Mouse (Mus musculus) fibroblast of lung, adult 2 months (primary cell): ENCODE measurements around the gene Dhx40.

Experiments
- DNase-seq: peaks from one replicate; pipeline ENCODE4 v3.0.0-alpha.2; 2011; ENCODE audit warnings: low read depth

Dhx40 gene

DNA sequence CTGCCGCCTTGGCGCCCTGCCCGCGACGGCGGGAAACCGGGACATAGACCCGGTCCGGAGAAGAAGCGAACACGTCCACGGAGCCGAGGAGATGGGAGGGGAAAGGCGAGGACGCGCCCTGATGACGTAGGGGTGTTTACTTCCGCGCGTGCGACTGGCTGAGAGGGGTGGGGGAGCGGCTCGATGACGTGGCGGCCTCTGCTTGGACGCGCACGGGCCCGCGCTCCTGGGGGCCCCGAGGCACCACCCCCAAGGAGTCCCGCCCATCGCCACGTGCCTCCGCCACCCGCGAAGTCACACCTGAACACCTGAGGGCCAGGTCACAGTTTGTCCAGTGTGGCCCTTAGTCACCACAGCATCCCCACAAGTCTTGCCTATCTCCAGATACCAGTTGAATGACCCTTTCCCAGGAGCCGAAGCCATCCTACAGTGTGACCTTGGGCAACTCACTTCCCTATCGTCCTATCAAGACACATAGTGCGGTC is at the start of gene Dhx40:
TSS of gene Dhx40 (minus strand) at position 242 of the 485 bp plus-strand sequence.
- DNase-seq, result peak; percentile 77

DNA sequence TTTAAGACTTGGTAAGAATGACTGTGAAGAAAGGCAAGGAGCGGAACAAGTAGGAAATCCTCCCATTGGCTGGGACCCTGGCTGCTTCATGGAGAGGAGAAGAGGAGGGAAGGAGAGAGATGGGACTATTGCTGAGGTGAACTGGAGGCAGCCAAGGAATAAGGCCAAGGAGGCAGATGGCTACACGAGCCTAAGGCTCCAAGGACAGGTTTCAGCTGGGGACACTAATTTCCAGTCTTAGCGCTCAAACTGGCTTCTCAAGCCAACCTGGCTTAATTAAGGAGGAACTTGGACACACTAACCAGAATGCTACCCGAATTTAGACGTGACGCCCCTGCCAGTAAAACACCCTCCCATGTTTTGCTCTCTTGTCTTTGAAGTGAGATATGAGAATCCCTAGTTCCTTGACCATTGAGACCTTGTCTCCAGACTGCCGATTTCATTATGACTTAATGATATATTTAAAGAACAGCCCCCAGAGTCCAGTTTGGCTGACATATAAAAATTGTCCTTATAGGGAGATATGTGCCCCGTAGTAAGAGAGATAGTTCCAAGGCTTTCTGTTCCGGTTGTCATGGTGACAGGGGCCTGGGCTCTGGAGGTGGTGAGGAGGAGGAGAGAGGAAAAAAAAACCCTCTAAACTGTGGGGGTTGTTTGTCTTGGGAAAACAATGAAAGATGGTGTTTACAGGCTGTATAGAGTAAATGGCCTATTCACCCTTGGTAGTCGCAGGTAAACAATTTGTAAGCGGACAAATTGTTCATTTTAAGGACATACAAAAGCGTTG is 48.3 kb upstream of the Dhx40 start:
- no peak for DNase-seq

DNA sequence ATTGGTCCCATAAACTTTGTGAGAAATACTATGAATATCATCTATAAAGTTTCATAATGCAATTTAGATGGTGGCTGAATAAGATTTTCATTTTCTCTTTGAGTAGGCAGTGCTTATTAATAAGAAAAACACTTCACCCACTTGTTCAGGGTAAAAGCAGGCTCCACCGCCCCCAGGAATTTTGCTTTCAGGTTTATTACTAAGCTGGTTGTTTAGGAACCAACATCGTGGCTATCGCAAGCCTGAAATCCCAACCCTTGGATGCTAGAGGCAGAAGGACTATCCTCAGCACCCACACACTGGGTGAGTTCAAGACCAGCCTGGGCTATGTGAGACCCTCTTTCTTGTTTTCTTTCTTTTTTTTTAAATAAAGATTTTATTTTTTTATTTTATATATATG is 45.5 kb upstream of the Dhx40 start:
- no peak for DNase-seq

DNA sequence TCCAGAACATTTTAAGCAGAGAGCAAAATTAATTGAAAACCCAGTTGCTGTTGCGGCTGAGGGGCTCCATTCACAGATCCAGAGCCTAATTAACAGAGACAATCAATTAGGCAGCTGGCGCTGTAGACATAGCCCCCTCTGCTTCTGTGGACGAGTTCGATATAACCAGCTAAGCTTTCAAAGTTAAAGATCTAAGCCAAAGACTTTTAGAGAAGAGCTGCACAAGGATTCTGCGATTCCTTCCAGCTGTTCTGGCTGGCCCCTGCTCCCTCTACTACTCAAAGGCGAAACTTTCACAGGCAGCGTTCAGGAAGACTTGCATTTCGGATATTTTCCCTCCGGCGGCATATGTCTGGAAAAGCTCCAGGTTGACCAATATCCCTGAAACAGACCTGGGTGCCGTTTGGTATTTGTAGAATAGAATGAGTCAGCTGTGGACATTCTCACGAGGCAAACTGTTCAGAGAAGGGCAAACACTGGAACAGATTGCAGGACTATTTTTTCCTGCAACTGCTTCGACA is 45.0 kb upstream of the Dhx40 start:
- peak; percentile 82 for DNase-seq

DNA sequence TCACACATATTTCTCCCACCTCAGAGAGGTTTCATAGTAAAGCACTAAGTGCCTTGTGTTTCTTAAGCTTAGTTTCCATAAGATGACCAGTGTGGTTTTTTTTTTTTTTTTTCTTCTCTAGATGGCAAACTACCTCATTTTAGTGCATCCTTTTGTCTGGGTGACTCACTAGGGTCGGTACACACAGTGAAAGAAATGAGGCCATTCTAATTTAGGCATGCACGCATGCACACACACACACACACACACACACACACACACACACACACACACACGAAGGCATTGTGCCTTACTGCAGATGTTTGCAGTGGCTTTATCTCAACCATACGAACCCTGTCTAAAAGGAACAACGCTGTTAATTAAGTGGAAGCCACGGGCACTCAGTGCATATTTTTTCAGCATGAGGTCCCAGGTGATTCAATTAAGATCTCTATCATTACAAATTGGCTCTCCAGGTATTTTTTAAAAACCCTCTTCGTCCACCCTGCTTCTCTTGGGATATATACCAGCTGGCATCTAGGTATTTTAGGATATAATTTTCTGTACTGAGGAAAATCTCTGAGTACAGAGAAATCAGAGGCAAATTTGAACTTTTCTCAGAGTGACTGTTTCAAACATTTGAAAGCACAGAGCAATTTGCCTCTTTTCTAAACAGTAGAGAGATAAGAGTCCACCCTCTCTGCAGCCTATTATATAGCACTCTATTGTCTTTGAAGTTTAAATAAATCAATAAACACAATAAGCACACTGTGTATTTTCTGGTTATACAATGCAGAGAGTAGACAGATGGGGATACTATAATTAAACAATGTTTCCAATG is 44.4 kb upstream of the Dhx40 start:
- no peak for DNase-seq

DNA sequence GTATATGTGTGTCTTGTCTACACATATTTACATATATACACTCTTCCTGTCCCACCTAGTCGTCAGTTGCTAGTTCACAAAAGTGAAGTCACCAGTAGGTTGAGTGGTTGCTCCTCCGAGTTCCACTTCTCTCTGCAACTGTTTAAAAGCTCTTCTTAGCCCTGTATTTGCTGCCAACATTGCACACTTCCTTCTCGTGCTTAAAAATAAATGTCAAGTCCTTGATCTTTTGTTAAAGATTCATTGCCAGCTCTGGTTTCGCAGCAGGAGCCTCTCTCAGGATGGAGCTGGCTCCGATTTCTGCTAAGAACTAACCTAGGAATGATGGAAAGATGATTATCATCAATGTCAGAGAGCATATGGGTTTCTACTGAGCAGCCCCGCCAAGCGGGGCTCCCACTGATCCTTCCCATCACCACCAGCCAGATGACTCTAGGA is 43.7 kb upstream of the Dhx40 start:
- no peak for DNase-seq

DNA sequence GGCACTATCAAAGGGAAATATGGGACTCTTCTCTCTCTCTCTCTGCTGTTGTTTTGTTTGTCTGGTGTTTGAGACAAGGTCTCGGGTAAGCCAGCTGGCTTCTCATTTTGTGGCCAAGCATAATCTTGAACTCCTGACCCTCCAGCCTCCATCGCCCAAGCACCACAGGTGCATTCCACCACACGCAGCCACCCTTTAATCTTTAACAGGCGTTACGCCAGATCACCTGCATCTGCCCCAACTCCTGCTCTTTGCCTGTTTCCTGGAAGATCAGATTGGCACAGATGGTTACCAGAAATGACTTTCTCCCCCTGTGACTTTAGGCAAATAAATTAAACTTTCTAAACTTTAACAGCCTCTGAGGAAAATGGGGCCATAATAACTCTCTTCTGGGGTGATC is 36.3 kb upstream of the Dhx40 start:
- no peak for DNase-seq

DNA sequence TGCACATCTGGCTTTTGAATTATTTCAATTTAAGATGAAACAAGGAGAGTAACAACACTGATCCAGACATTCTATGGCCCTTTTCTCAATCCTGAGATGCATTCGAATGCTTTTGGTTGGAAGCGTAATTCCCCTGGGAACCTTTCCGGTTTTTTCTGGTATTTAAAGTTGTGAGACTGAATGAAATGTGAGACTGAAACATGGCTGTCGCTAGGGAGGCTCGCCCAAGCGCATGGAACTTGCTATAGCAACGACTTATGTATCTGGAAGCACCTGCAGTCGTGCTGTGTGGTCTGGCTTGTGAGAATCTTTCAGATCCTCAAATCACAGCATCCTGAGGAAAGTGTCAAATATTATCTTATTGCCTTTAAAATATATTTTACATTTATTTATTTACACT is 33.7 kb upstream of the Dhx40 start:
- DNase-seq, result no peak

DNA sequence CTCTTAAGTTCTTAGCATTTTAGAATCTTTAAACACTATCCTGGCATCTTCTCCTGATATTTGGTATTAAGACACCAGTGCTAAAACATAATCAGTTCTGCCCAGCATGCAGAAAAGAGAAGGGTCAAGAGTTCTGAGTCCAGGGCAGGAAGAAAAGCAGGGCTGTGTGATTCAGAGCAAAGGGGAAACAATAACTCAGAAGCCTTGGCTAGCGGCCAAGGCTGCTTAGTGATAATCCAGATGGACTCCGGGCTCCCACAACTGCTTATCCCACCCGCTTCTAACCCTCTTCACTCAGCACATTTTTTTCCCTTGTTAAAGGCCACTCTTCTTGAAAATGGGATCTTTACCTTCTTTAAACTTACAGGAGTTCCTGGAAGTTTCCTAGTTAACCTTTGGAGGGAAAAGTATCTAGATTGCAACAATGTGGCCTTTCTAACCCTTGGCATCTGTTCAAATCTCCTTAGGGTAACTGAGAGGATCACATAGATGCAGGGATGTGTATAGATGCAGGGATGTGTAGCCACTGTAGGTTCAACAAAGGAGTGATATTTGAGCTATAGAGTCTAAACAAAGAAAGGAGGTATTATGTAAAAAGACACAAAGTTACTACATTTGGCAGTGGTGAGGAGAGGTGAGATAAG is 33.1 kb upstream of the Dhx40 start:
- no peak for DNase-seq

DNA sequence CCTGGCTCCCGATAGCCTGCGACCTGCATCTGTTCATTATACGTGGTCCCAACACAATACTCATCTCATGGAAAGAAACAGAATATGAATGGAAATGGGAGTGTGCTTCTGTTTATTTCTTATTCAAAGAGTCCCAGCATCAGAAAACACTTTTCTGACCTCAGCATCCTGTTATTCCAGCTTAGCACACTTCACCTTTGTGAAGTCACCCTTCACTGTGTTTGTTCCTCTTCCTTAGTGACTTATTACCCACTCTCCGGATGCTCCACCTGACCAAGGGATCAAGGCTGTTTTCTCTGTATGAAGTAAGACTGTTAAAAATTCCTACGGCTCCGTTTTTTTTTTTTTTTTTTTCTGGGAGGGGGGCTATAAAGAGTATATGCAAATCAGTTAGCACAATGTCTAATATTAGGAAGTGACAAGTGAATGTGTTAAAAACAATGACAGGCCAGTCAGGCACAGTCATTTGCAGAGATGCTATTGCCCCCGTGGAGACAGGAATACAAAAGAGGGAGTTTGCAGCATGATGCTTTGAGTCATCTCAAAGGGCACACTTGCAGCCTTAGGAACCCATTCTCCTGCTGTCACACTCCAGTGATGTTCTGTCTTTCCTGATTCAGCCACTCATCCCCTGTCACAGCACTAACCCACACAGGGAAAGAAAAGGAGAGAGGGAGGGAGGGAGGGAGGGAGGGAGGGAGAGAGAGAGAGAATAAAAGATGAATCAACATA is 32.3 kb upstream of the Dhx40 start:
- DNase-seq, result no peak

DNA sequence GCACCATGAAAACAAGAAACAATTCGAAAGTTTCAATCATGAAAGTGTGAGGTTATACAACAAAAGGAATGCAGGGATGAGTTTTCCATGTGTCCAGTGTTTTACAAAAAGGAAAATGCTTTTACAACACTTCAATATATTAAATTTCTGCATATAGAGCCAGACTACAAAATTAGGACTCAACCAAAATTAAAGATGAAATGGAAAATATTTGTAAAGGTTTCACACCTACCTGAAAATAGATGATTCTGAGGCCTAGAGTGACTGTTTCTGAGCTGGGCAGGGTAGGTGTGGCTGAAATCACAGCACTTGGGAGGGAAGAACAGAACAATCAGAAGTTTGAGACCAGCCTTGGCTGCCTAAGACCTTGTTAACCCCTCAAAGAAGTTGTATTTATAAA is 31.2 kb upstream of the Dhx40 start:
- DNase-seq, result no peak

DNA sequence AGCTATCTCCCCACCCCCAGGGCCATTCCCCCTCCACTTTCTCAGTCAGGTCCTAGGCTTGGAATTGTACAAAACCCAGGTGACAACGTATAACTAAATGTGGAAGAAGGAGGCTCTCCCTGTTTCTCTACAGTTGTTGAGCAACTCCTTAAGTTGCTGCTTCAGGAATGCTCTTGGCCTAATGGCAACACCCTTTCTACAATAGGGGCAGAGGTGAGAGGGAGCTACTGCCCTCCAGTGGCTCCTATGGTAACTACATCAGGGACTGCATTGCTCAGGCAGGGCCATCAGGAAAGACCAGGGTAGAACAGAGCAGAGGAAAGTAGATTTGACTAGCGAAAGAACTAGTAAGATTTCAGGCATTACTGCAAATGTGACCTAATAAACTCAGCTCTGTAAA is 28.8 kb upstream of the Dhx40 start:
- peak; percentile 76 for DNase-seq

DNA sequence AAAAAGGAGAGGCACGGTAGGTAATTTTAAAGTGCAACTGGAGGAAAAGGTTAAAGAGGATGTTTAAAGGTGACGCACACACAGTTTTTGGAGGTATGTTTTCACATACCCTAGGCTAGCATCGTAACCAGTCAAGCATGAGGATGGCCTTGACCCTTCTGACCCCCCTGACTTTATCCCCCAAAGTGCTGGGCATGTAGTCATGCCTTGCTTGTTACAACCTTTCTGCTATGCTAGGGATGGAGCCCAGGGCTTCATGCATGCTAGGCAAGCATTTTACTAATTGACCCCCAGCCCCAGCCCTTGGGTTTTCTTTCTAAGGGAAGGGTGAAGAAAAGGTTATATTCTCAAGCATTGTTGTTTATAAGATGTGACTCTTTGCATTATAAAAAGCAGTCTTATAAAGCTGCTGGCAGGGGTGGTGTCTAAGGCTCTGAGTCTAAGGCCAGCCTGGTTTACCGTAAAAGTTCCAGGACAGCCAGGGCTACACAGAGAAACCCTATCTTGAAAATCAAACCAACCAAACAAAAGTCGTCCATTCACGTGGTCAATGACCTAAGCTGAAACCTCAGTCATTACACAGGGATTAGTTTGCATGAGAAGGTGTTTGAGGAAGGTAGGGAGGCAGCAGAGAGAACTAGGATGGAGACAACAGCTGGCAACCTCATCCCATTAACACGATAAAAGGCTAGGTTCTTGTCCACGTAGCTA is 27.2 kb upstream of the Dhx40 start:
- no peak for DNase-seq

DNA sequence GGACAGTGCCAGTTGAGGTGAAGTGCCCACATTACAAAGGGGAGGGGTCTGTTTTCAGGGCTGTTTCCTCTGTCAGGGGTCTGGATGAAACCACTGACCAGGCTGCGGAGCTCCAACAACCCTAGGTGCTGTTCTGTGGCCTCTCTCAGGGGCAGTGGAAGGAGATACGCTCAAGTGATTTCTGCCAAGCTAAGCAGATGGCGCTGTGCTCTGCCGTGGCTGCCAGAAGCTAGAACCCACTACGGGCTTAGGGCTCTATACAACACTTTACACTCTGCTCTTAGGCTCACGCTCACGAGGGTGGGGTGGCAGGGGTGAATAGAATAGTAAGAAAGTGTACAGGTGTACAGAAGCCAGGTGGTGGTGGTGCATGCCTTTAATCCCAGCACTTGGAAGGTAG is 26.5 kb upstream of the Dhx40 start:
- no peak for DNase-seq

DNA sequence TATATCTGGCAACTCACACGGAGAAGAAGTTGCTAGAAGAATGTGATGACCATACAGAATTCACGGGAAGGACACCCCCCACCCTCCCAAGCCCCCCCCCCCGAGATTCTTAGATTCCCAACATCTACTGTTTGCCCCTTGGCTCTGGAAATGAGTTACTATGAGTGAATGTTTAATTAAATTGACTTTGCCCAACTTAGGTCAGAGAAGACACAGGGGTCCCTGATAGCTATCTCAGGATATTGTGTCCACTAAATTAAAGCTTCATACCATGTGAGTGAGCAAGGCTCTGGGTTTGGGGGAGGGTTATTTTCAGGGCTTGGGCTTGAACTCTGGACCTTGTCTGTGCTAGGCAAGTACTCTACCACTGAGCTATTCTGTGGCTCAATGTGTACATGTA is 25.6 kb upstream of the Dhx40 start:
- no peak for DNase-seq

DNA sequence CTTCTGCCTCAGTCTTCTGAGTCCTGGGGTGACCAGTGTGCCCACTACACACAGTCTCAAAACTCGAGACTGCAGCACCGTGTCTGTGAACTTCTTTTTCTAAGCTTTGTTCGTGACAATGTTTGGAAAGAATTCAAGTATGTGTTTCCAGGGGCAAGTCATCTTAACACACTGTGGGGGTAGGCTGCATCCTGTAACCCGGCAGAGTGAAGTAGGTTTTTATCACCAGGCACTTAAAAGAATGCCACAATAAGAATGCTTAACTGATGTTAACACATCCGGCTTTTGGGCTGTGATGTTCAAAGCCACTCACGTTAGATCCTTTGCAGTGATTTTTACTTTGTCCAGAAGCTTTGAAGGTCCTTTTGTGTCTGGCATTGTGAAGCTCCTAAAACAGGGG is 20.9 kb upstream of the Dhx40 start:
- no peak for DNase-seq

DNA sequence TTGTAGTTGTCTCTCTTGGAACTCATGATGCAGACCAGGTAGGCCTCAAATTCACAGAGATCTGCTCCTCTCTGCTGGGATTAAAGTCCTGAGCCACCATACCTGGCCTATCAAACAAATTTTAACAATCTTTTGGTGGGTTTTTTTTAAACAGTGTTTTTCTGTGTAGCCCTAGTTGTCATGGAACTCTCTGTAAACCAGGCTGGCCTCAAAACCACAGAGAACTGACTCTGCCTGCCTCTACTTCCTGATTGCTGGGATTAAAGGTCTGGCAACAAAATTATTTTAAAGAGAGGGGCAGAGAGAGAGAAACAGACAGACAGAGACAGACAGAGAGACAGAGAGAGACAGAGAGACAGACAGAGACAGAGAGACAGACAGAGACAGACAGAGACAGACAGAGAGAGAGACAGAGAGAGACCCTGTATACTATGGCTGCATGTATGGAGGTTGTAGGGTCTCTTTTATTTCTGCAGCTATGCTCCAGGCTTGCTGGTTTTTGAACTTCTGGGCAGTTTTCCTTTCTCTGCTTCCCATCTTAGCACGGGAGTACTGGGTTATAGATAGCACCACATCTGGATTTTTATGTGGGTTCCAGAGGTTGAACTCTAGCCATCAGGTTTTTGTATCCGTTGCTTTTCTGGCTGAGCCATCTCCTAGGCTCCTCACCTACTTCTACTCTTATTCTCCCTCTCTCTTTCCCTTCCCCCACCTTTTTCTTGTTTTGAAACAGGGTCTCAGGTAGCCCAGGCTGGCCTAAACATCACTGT is 20.1 kb upstream of the Dhx40 start:
- no peak for DNase-seq

DNA sequence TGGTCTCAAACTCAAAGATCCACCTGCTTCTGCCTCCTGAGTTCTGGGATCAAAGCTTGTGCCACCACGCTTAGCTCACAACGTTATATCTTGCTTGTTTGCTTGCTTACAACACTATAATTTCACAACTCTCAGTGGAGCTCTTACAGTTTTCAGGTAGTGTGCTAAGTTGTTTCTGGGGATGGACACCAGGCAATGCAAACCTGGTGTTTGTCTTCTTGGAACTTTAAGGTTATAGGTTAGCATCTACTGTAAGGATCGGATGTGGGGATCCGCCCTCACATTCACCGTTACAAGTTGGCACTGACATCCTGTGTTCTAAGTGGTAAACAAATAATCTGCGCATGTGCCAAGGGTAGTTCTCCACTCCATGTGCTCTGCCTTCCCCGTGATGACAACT is 16.9 kb upstream of the Dhx40 start:
- no peak for DNase-seq

DNA sequence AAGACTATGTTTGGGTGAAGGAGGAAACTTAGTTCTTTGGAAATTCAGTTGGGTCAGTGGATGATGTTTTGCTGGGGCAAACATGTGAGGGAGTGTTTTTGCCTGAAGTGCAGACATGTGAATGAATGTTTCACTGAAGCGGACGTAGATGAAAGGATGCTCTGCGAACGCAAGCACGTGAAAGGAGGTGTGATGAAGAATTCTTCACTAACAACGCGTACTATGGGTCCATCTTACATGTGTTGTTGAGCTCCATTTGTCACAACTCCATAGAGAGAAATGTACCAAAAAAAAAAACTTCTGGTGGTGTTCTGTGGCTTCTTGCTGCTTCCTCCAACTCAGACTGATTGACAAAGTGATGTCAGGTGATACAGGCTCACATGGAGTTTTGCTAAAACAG is 15.0 kb upstream of the Dhx40 start:
- no peak for DNase-seq

DNA sequence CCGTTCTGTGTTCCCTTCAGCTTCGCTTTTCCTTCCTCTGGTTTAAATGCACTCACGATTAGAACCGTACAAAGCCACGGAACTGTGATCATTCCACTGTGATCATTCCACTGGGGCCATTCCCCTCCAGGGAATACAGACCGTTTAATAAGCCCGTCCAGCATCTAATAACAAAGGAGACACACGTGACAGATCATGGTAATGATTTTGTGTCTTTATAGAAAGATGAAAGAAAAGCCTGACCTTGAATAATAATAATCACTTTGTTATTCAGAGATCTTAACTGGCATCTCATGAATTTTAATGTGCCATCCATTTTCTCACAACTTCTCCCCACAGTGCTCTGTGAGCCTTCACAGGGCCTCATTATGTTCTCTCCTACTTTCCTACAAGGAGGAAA is 12.0 kb upstream of the Dhx40 start:
- no peak for DNase-seq
